Comparison of ENCODE assay signal across 8 mouse cellular contexts in the genomic region with DNA sequence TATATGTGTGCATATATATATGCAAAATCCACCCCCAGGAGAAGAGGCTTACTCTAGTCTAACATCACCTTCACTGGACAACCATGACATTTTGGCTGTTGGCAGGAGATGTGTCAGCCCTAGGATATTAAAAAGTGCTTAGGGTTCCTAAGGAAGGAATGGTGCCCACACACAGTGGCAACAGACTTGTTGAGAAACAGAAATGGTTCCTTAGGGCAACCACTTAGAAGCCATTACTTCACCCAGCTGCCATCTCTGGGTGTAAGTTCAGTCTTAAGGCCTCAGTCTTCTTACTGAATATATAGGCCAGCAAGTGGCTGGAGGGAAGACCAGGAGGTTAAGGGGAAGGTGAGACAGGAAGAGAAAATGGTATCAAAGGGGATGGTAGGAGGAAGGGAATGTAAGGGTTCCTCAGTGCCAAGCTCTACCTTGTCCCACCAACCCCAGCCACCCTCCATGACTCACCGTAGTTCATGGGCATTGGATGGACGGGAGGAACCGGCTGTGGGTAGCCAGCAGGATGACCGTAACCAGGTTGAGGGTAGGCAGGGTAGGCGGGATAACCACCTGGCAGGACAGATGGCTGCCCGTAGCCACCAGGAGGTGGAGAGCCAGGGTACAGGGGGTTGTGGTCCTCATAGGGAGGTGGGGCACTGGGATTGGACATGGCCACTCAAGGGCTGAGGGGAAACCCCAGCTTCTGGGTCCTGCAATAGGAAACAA. TPM values are rescaled to one million over a fixed set of nuclear protein-coding genes. Genes with fewer than 3 reads are reported as not detected.
DNase-seq lines count a peak whose midpoint lies in the region; ATAC-seq and TF ChIP-seq lines count a peak whose summit lies in the region.

No protein-coding gene starts in this region.

- no peak for TF ChIP-seq CTCF in gastrocnemius, adult 2 months (IDR thresholded peaks at IDR 0.05)
- no peak for TF ChIP-seq CTCF in G1E (IDR thresholded peaks at IDR 0.05; ENCODE audit: low read depth, low read length)
- peak; percentile 11; the same call in 1 of the 2 replicates for TF ChIP-seq CTCF in liver, embryonic 14.5 days (IDR thresholded peaks at IDR 0.05; ENCODE audit: low read depth)

- intact Hi-C loops in gastrocnemius, adult 2 months (cut with DNase I) = no loop called here

- peak overlapping the region; percentile 97 for H3K27ac ChIP-seq in gastrocnemius, adult 2 months
- H3K27ac ChIP-seq in forebrain, embryonic 13.5 days = peak overlapping the region; percentile 66
- H3K27ac ChIP-seq in liver, embryonic 14.5 days = peak overlapping the region; percentile 90

- no peak overlapping the region for H3K9ac ChIP-seq in forebrain, embryonic 13.5 days
- H3K9ac ChIP-seq in liver, embryonic 14.5 days (replicated peaks) = peak overlapping the region; percentile 66

- no peak for DNase-seq in gastrocnemius, adult 2 months
- DNase-seq in gastrocnemius, postnatal 4 days (ENCODE audit: low spot score in 2 of 2) = no peak
- DNase-seq in G1E (ENCODE audit: low spot score) = no peak
- DNase-seq in liver, embryonic 14.5 days (ENCODE audit: low read depth in 3 of 3, low spot score in 3 of 3) = no peak
- no peak for DNase-seq in ovary, postnatal 36 days (ENCODE audit: low spot score)
- DNase-seq in layer of hippocampus, postnatal 10 days (ENCODE audit: low spot score in 2 of 2) = no peak
- DNase-seq in testis, postnatal 14 days (ENCODE audit: low spot score) = no peak

- TF ChIP-seq EP300 in liver, embryonic 14.5 days (IDR thresholded peaks at IDR 0.05; ENCODE audit: low read depth) = no peak

- H3K4me3 ChIP-seq in gastrocnemius, adult 2 months = peak overlapping the region; percentile 69
- peak overlapping the region; percentile 67; the same call in 1 of the 2 replicates for H3K4me3 ChIP-seq in G1E (ENCODE audit: low read depth, low read length)
- H3K4me3 ChIP-seq in forebrain, embryonic 13.5 days = no peak overlapping the region
- H3K4me3 ChIP-seq in liver, embryonic 14.5 days (ENCODE audit: insufficient read depth in 1 of 2, low read depth in 2 of 2, low read length in 2 of 2) = peak overlapping the region; percentile 36 to 52; a peak in 3 of 4 replicates

- ATAC-seq in G1E (ENCODE audit: extremely low read depth, insufficient number of reproducible peaks, low FRiP score, poor library complexity, severe bottlenecking) = no peak
- no peak for ATAC-seq in forebrain, embryonic 13.5 days
- ATAC-seq in liver, embryonic 14.5 days (ENCODE audit: insufficient read depth) = no peak

- whole genome bisulfite sequencing in forebrain, embryonic 13.5 days = 95% methylated on average over 6 of the region's 6 CpGs
- WGBS in liver, embryonic 14.5 days (ENCODE audit: insufficient replicate concordance) = 59% methylated on average over 6 of the region's 6 CpGs

- H3K36me3 ChIP-seq in G1E (replicated peaks) = peaks cover 93% of the 10 kb centered on the region
- H3K36me3 ChIP-seq in forebrain, embryonic 13.5 days (ENCODE audit: poor library complexity, severe bottlenecking) = peaks cover 26% of the 10 kb centered on the region
- peaks cover 2% of the 10 kb centered on the region; the same call in 1 of the 2 replicates for H3K36me3 ChIP-seq in liver, embryonic 14.5 days (replicated peaks; ENCODE audit: control insufficient read depth, insufficient read depth, low read depth)

- H3K4me1 ChIP-seq in G1E (ENCODE audit: insufficient read depth, low read depth, low read length) = peaks cover 56% of the 10 kb centered on the region
- H3K4me1 ChIP-seq in forebrain, embryonic 13.5 days = peaks cover 23% of the 10 kb centered on the region
- H3K4me1 ChIP-seq in liver, embryonic 14.5 days (replicated peaks; ENCODE audit: control insufficient read depth in 2 of 2, insufficient read depth in 2 of 2, low read length in 1 of 2) = peaks cover 33 to 37% of the 10 kb centered on the region in 2 experiments

- H3K4me2 ChIP-seq in forebrain, embryonic 13.5 days = no peak overlapping the region
- H3K4me2 ChIP-seq in liver, embryonic 14.5 days (ENCODE audit: low read depth) = peak overlapping the region; percentile 75

- H3K27me3 ChIP-seq in G1E (ENCODE audit: insufficient read depth, low read length) = no peaks in the 10 kb centered on the region
- no peaks in the 10 kb centered on the region for H3K27me3 ChIP-seq in forebrain, embryonic 13.5 days
- no peaks in the 10 kb centered on the region for H3K27me3 ChIP-seq in liver, embryonic 14.5 days (ENCODE audit: control insufficient read depth, insufficient read depth, low read length)

- H3K9me3 ChIP-seq in G1E (replicated peaks) = no peaks in the 10 kb centered on the region
- H3K9me3 ChIP-seq in forebrain, embryonic 13.5 days (replicated peaks) = no peaks in the 10 kb centered on the region
- no peaks in the 10 kb centered on the region for H3K9me3 ChIP-seq in liver, embryonic 14.5 days (ENCODE audit: control insufficient read depth, low read length)

RNA-seq across cellular contexts. Expression of a gene that starts 10.2 kb away (rescaled TPM):
- 10 to 100 TPM; 45.4 to 70.5 TPM for total RNA-seq in gastrocnemius, adult 2 months (2021)
- total RNA-seq in gastrocnemius, postnatal 4 days (2021) = 10 to 100 TPM; 83.8 to 91.1 TPM
- total RNA-seq in G1E (2014; fragmentation: Nextera tagmentation) (27.7 and 58.4 TPM in 2 replicates), G1E (2017) (30.5 and 37.9 TPM in 2 replicates)
- 186 and 219 TPM in 2 replicates for polyA plus RNA-seq in G1E (2012)
- 94.5 and 96.1 TPM in 2 replicates for polyA plus RNA-seq in forebrain, embryonic 13.5 days (2015; fragmentation: Nextera tagmentation; extraction: Ambion mirVana)
- polyA plus RNA-seq in liver, embryonic 14.5 days (2012; rRNA removed) = 16.8 and 17.8 TPM in 2 replicates
- 42.1 and 42.6 TPM in 2 replicates for polyA plus RNA-seq in liver, embryonic 14.5 days (2014; fragmentation: Nextera tagmentation; extraction: Ambion mirVana)
- total RNA-seq in layer of hippocampus, postnatal 10 days (2021) = 100 to 1,000 TPM; 125 to 130 TPM

RNA-seq across cellular contexts. Expression of a gene that starts 10.4 kb away (rescaled TPM):
- total RNA-seq in gastrocnemius, adult 2 months (2021) = 10 to 100 TPM; 69.4 to 76.1 TPM
- 100 to 1,000 TPM; 113 to 117 TPM for total RNA-seq in gastrocnemius, postnatal 4 days (2021)
- total RNA-seq in G1E (2014; fragmentation: Nextera tagmentation) (54.8 and 63.5 TPM in 2 replicates), G1E (2017) (127 and 129 TPM in 2 replicates)
- 250 and 265 TPM in 2 replicates for polyA plus RNA-seq in G1E (2012)
- 195 and 211 TPM in 2 replicates for polyA plus RNA-seq in forebrain, embryonic 13.5 days (2015; fragmentation: Nextera tagmentation; extraction: Ambion mirVana)
- 47.3 and 55.8 TPM in 2 replicates for polyA plus RNA-seq in liver, embryonic 14.5 days (2012; rRNA removed)
- 84.4 and 89.0 TPM in 2 replicates for polyA plus RNA-seq in liver, embryonic 14.5 days (2014; fragmentation: Nextera tagmentation; extraction: Ambion mirVana)
- total RNA-seq in layer of hippocampus, postnatal 10 days (2021) = 100 to 1,000 TPM; 141 to 158 TPM

RNA-seq across cellular contexts. Expression of a gene that starts 10.5 kb away (rescaled TPM):
- total RNA-seq in gastrocnemius, adult 2 months (2021) = 10 to 100 TPM; 35.2 to 35.4 TPM
- 10 to 100 TPM; 63.2 to 68.6 TPM for total RNA-seq in gastrocnemius, postnatal 4 days (2021)
- 18.7 and 19.8 TPM in 2 replicates for total RNA-seq in G1E (2014; fragmentation: Nextera tagmentation)
- 19.7 and 26.0 TPM in 2 replicates for total RNA-seq in G1E (2017)
- 110 and 115 TPM in 2 replicates for polyA plus RNA-seq in G1E (2012)
- polyA plus RNA-seq in forebrain, embryonic 13.5 days (2015; fragmentation: Nextera tagmentation; extraction: Ambion mirVana) = 4.3 and 4.4 TPM in 2 replicates
- polyA plus RNA-seq in liver, embryonic 14.5 days (2012; rRNA removed) = 6.7 and 10.5 TPM in 2 replicates
- 10.1 and 11.7 TPM in 2 replicates for polyA plus RNA-seq in liver, embryonic 14.5 days (2014; fragmentation: Nextera tagmentation; extraction: Ambion mirVana)
- total RNA-seq in layer of hippocampus, postnatal 10 days (2021) = 10 to 100 TPM; 10.5 to 11.6 TPM

RNA-seq across cellular contexts. Expression of a gene that starts 16.5 kb away (rescaled TPM):
- total RNA-seq in gastrocnemius, adult 2 months (2021) = not detected
- total RNA-seq in gastrocnemius, postnatal 4 days (2021) = not detected
- total RNA-seq in G1E (2014; fragmentation: Nextera tagmentation) (not detected in 2 replicates), G1E (2017) (0.11 TPM in 1 of 2 replicates, not detected in the other)
- polyA plus RNA-seq in G1E (2012) = not detected in 2 replicates
- not detected in 2 replicates for polyA plus RNA-seq in forebrain, embryonic 13.5 days (2015; fragmentation: Nextera tagmentation; extraction: Ambion mirVana)
- polyA plus RNA-seq in liver, embryonic 14.5 days (2012; rRNA removed) = 0.57 and 1.0 TPM in 2 replicates
- 0.56 and 1.1 TPM in 2 replicates for polyA plus RNA-seq in liver, embryonic 14.5 days (2014; fragmentation: Nextera tagmentation; extraction: Ambion mirVana)
- total RNA-seq in layer of hippocampus, postnatal 10 days (2021) = not detected

RNA-seq across cellular contexts. Expression of a gene that starts 59.0 kb away (rescaled TPM):
- 10 to 100 TPM; 58.8 to 78.5 TPM for total RNA-seq in gastrocnemius, adult 2 months (2021)
- total RNA-seq in gastrocnemius, postnatal 4 days (2021) = 100 to 1,000 TPM; 140 to 145 TPM
- total RNA-seq in G1E (2014; fragmentation: Nextera tagmentation) = 876 and 934 TPM in 2 replicates
- total RNA-seq in G1E (2017) = 647 and 716 TPM in 2 replicates
- 746 and 964 TPM in 2 replicates for polyA plus RNA-seq in G1E (2012)
- polyA plus RNA-seq in forebrain, embryonic 13.5 days (2015; fragmentation: Nextera tagmentation; extraction: Ambion mirVana) = 367 and 371 TPM in 2 replicates
- polyA plus RNA-seq in liver, embryonic 14.5 days (2012; rRNA removed) = 58.8 and 95.3 TPM in 2 replicates
- 157 and 160 TPM in 2 replicates for polyA plus RNA-seq in liver, embryonic 14.5 days (2014; fragmentation: Nextera tagmentation; extraction: Ambion mirVana)
- total RNA-seq in layer of hippocampus, postnatal 10 days (2021) = 100 to 1,000 TPM; 324 to 330 TPM
